Mouse (Mus musculus) C2C12 (cell line): Measurements from ENCODE around the gene Nt5c2.

ENCODE experiments used
- CEBPB ChIP-seq: IDR thresholded peaks from one replicate; pipeline ENCODE4 v1.6.1; 2011; ENCODE audit warnings: low read depth, mild to moderate bottlenecking, control low read depth, moderate library complexity
- CTCF ChIP-seq: IDR thresholded peaks from one replicate; pipeline ENCODE4 v1.5.1; 2011; ENCODE audit not compliant: control insufficient read depth, insufficient read depth, insufficient read length
- FOSL1 ChIP-seq: IDR thresholded peaks from one replicate; pipeline ENCODE4 v1.8.0; 2011; ENCODE audit warnings: mild to moderate bottlenecking, low read length; ENCODE audit not compliant: poor library complexity, insufficient read depth, severe bottlenecking
- MAX ChIP-seq: IDR thresholded peaks from one replicate; pipeline ENCODE4 v1.6.1; 2011; ENCODE audit warnings: mild to moderate bottlenecking, control low read depth
- MYOD1 ChIP-seq: IDR thresholded peaks from one replicate; pipeline ENCODE4 v1.6.1; 2011; ENCODE audit warnings: low read depth; ENCODE audit not compliant: control insufficient read depth, insufficient read length
- MYOG ChIP-seq: IDR thresholded peaks from one replicate; pipeline ENCODE4 v1.6.1; 2011; ENCODE audit not compliant: control insufficient read depth, insufficient read length; ENCODE audit errors: extremely low read depth
- USF1 ChIP-seq: IDR thresholded peaks from one replicate; pipeline ENCODE4 v1.6.1; 2011; ENCODE audit warnings: low read depth, mild to moderate bottlenecking, control low read depth, moderate library complexity

- TF ChIP-seq FOSL1, result no peak
- no peak for TF ChIP-seq CTCF
- no peak for TF ChIP-seq MYOD1
- TF ChIP-seq USF1, result no peak
- TF ChIP-seq MAX, result no peak
- no peak for TF ChIP-seq MYOG
- TF ChIP-seq CEBPB, result no peak
Measured at GRCm38 (mm10) chr19:46998168-46998870, 16.6 kb downstream of the Nt5c2 start.
